Mouse (Mus musculus): ENCODE data around the gene Smad3.

DNA sequence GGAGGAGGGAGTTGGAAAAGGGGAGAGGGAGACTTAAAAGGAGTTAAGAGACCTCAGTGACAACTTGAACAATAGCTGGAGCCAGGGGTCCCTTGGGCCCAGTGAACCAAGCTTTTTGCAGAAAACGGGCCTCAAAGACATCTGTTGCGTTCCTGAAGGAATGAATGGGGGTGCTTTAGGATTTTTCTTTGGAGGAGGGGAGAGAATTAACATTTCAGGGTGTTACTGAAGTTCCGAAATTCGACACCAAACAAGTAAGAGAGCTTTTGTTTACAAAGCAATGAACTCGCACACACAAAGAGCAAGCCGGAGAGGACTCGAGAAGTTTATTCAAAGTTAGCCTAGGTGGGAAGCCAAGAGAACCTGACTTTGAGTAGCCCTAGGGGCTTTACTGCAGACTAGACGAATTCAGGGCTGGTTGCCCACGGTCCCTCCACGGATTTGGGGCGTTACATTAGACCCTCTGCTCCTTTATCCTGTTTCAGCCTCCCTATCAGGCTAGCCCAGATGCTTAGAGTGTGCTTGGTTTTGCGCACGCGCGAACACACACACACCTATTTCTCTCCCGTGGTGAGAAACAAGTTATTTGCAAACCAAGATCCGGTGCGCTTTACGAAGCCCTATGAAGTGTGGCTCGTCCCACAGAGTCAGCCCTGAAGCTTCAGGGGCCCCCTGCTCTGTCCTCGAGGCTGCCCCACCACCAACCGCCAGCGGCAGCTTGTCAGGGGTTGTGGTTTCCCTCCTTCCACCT lies 1.0 kb upstream of the Smad3 start:
- TF ChIP-seq CTCF (IDR thresholded peaks at IDR 0.05; ENCODE audit: insufficient read depth, low read length) (no peak), POLR2A (IDR thresholded peaks at IDR 0.05; ENCODE audit: borderline replicate concordance, extremely low read depth, low read depth, low read length) (no peak)
